Mouse (Mus musculus) embryo, embryonic 11 days (tissue): ENCODE results near the gene Ippk.

Experiments
- DNase-seq: peaks from one replicate; pipeline ENCODE4 v3.0.0-alpha.2; 2015

The Ippk gene

GRCm38 (mm10) chr13:49433268-49434029, 12.4 kb downstream of the Ippk start:
- DNase-seq, result no peak

GRCm38 (mm10) chr13:49435745-49436144, 14.7 kb downstream of the Ippk start:
- no peak for DNase-seq

GRCm38 (mm10) chr13:49436170-49436569, 15.1 kb downstream of the Ippk start:
- no peak for DNase-seq

- no peak for DNase-seq
These were observed 23.4 kb downstream of the Ippk start for GRCm38 (mm10) chr13:49444451-49444850.

GRCm38 (mm10) chr13:49449318-49449749, 28.3 kb downstream of the Ippk start:
- peak; percentile 83 for DNase-seq

- no peak for DNase-seq
These were observed 39.2 kb downstream of the Ippk start for GRCm38 (mm10) chr13:49460276-49460675.

GRCm38 (mm10) chr13:49460692-49461414, 39.8 kb downstream of the Ippk start:
- DNase-seq, result no peak

- no peak for DNase-seq
These were observed 40.5 kb downstream of the Ippk start for GRCm38 (mm10) chr13:49461458-49462132.

GRCm38 (mm10) chr13:49462921-49463320, 41.9 kb downstream of the Ippk start:
- DNase-seq, result no peak

- DNase-seq, result no peak
These were observed 44.8 kb downstream of the Ippk start for GRCm38 (mm10) chr13:49465875-49466274.

GRCm38 (mm10) chr13:49466393-49467075, 45.5 kb downstream of the Ippk start:
- peak; percentile 37 for DNase-seq

GRCm38 (mm10) chr13:49467585-49467984, 46.5 kb downstream of the Ippk start:
- peak; percentile 44 for DNase-seq

GRCm38 (mm10) chr13:49469002-49469401, 48.0 kb downstream of the Ippk start:
- DNase-seq, result no peak

- DNase-seq, result no peak
These were observed 49.3 kb downstream of the Ippk start for GRCm38 (mm10) chr13:49470319-49470718.

GRCm38 (mm10) chr13:49470806-49471205, 49.8 kb downstream of the Ippk start:
- no peak for DNase-seq

GRCm38 (mm10) chr13:49471981-49472675, 51.1 kb downstream of the Ippk start:
- no peak for DNase-seq

GRCm38 (mm10) chr13:49472676-49473005, 51.6 kb downstream of the Ippk start:
- DNase-seq, result no peak

GRCm38 (mm10) chr13:49477887-49478286, 56.8 kb downstream of the Ippk start:
- no peak for DNase-seq

- DNase-seq, result no peak
These were observed 57.9 kb downstream of the Ippk start for GRCm38 (mm10) chr13:49478851-49479374.

- no peak for DNase-seq
These were observed 58.4 kb downstream of the Ippk start for GRCm38 (mm10) chr13:49479399-49479798.

- DNase-seq, result no peak
These were observed 59.0 kb downstream of the Ippk start for GRCm38 (mm10) chr13:49480057-49480456.

- no peak for DNase-seq
These were observed 59.5 kb downstream of the Ippk start for GRCm38 (mm10) chr13:49480551-49480950.
